In the genomic region with DNA sequence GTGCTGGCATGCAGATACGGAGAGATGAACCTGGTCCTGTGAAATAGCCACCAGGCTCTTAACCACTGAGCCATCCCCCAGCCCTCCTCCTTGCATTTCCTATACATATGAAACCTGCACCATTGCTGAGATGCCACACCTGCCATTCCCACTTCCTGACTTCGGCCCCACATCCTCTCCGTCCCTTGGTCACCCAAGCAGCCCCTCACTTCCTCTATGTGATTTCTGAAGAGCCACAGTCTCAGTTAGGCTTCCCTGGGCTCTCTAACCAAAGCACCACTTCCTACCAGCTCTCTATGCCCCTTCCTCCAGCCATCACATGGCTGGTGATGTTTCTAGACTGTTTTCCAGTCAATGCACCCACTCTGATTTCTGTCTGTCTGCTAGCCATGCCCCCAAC, we compare ENCODE assay signal across 28 mouse cellular contexts. TPM values are rescaled to one million over a fixed set of nuclear protein-coding genes. Genes with fewer than 3 reads are reported as not detected.
DNase-seq lines count a peak whose midpoint lies in the region; ATAC-seq lines count a peak whose summit lies in the region.
"Had no signal": no experiment of that assay in that cellular context is flagged by ENCODE, and none has a peak within 500 bp of the region (broad histone marks: within the 10 kb centered on the region; RNA-seq: fewer than 3 reads in every experiment).

No protein-coding gene starts in this region.

- no peaks in the 10 kb centered on the region for H3K27me3 ChIP-seq in splenic B cell, adult 2 months (ENCODE audit: control insufficient read depth, insufficient read depth, low read length, poor library complexity, severe bottlenecking)
- H3K27me3 ChIP-seq: embryonic facial prominence, embryonic 12.5 days; embryonic facial prominence, embryonic 15.5 days; heart, embryonic 12.5 days; heart, embryonic 15.5 days; hindbrain, embryonic 12.5 days; hindbrain, embryonic 15.5 days; Patski had no signal

- intact Hi-C loops in left cerebral cortex, postnatal 25 days (cut with DNase I): no loop called here
- intact Hi-C loops in left cerebral cortex, postnatal 4 days (cut with DNase I): no loop called here

- no peaks in the 10 kb centered on the region for H3K36me3 ChIP-seq in splenic B cell, adult 2 months (ENCODE audit: control insufficient read depth, insufficient read depth, low read length, poor library complexity, severe bottlenecking)
- H3K36me3 ChIP-seq: embryonic facial prominence, embryonic 12.5 days; embryonic facial prominence, embryonic 15.5 days; G1E; heart, embryonic 12.5 days; heart, embryonic 15.5 days; hindbrain, embryonic 12.5 days; hindbrain, embryonic 15.5 days had no signal

- ATAC-seq in common myeloid progenitor, adult 5-6 weeks (replicated peaks; ENCODE audit: low read depth, poor library complexity, severe bottlenecking): peak; percentile 80
- peak; percentile 40 to 60; a peak in 3 of 4 replicates for ATAC-seq in hematopoietic stem cell, adult 5-6 weeks (replicated peaks in 1 of 2; ENCODE audit: insufficient read depth in 1 of 2, low FRiP score in 2 of 2, low TSS enrichment in 1 of 2, low read depth in 1 of 2, poor library complexity in 2 of 2, severe bottlenecking in 2 of 2)
- ATAC-seq: forebrain, embryonic 14.5 days; forebrain, postnatal 0 days; Patski had no signal

- peak; percentile 2 to 3 for DNase-seq in B cell, adult 2 months
- peak; percentile 24 for DNase-seq in splenic B cell, adult 2 months (ENCODE audit: low read depth, low spot score)
- DNase-seq in left cerebral cortex, postnatal 25 days (ENCODE audit: low spot score in 2 of 2): no peak
- no peak for DNase-seq in testis, postnatal 14 days (ENCODE audit: low spot score)
- no peak for DNase-seq in left cerebral cortex, postnatal 4 days
- DNase-seq in lung, adult 18-20 months: no peak
- DNase-seq: adrenal gland, postnatal 10 days; cerebellum, adult 11-12 months; cerebellum, adult 8-10 months; cerebellum, postnatal 10 days; cerebellum, postnatal 36 days; forebrain, postnatal 0 days; gastrocnemius, adult 2 months; gastrocnemius, postnatal 14 days; heart, adult 18-20 months; heart, postnatal 10 days; heart, postnatal 4 days had no signal

RNA-seq across cellular contexts. Expression of a gene that starts 28.4 kb away (rescaled TPM):
- total RNA-seq in common myeloid progenitor, adult 5-6 weeks (2017): 2.5 TPM in 1 of 2 replicates, not detected in the other
- total RNA-seq in hematopoietic stem cell, adult 5-6 weeks (2017): 0.40 and 1.0 TPM in 2 replicates
- total RNA-seq in left cerebral cortex, postnatal 25 days (2021): 10 to 100 TPM; 93.2 to 97.6 TPM
- 10 to 100 TPM; 42.7 to 50.6 TPM for total RNA-seq in left cerebral cortex, postnatal 4 days (2021)

Comparison
In these comparisons a context has a peak if more than half of its experiments do, and no peak if none do; other contexts are left out.
1. DNase-seq: peak in B cell, adult 2 months (2 of 2) and splenic B cell, adult 2 months (single experiment); none in left cerebral cortex, postnatal 25 days (0 of 2), testis, postnatal 14 days (single experiment), left cerebral cortex, postnatal 4 days (single experiment) and lung, adult 18-20 months (0 of 2).
2. RNA of a gene that starts 28.4 kb away (total RNA-seq): 93.2 to 97.6 TPM in left cerebral cortex, postnatal 25 days and 42.7 to 50.6 TPM in left cerebral cortex, postnatal 4 days; 2.5 TPM in common myeloid progenitor, adult 5-6 weeks and 0.40 to 1.0 TPM in hematopoietic stem cell, adult 5-6 weeks; every median in the first group is over 10 times any median in the second.